Mouse (Mus musculus): Measurements from ENCODE around the gene Taf6l. TPM values are rescaled to one million over a fixed set of nuclear protein-coding genes. Genes with fewer than 3 reads are reported as not detected.
"Not testable (repeated sequence)": the region's sequence is repeated elsewhere in the genome, so short reads cannot be mapped to it uniquely, and the experiment has no call there.

Gene Taf6l
- polyA plus RNA-seq, 1 experiment from 2014 or later, result 9.7 TPM

- Histone ChIP-seq H3K36me3 (ENCODE audit: control insufficient read depth, insufficient read depth, low read length) (peaks cover 8% of the 10 kb centered on the region; the same call in 1 of the 2 replicates), H3K9ac (ENCODE audit: low read length) (no peak overlapping the region), H3K4me1 (replicated peaks; ENCODE audit: control insufficient read depth, insufficient read depth) (peaks cover 2% of the 10 kb centered on the region; the same call in 1 of the 2 replicates), H3K27ac (replicated peaks) (no peak overlapping the region), H3K4me3 (ENCODE audit: low read depth, low read length) (no peak overlapping the region), H3K4me2 (replicated peaks; ENCODE audit: low read depth) (no peak overlapping the region), H3K27me3 (ENCODE audit: control insufficient read depth, insufficient read depth, low read length) (no peaks in the 10 kb centered on the region), H3K9me3 (ENCODE audit: control insufficient read depth, low read length) (no peaks in the 10 kb centered on the region)
- TF ChIP-seq EP300 (optimal IDR thresholded peaks at IDR 0.05), result no peak
- TF ChIP-seq CTCF (IDR thresholded peaks at IDR 0.05; ENCODE audit: low read depth), result no peak
- 91% methylated on average over 6 of the region's 6 CpGs for WGBS
- ATAC-seq (ENCODE audit: low FRiP score, low TSS enrichment) (no peak), DNase-seq (ENCODE audit: low spot score) (no peak)
Observed at GRCm38 (mm10) chr19:8739646-8740045, 46.6 kb downstream of the Taf6l start.

GRCm38 (mm10) chr19:8738911-8739310 is 47.3 kb downstream of the Taf6l start:
- Histone ChIP-seq H3K4me3 (ENCODE audit: low read depth, low read length) (no peak overlapping the region), H3K27me3 (ENCODE audit: control insufficient read depth, insufficient read depth, low read length) (no peaks in the 10 kb centered on the region), H3K27ac (replicated peaks) (no peak overlapping the region), H3K4me1 (replicated peaks; ENCODE audit: control insufficient read depth, insufficient read depth) (peaks cover 2% of the 10 kb centered on the region; the same call in 1 of the 2 replicates), H3K9me3 (ENCODE audit: control insufficient read depth, low read length) (no peaks in the 10 kb centered on the region), H3K36me3 (ENCODE audit: control insufficient read depth, insufficient read depth, low read length) (peaks cover 8% of the 10 kb centered on the region; the same call in 1 of the 2 replicates), H3K4me2 (replicated peaks; ENCODE audit: low read depth) (no peak overlapping the region), H3K9ac (ENCODE audit: low read length) (no peak overlapping the region)
- WGBS, result 87% methylated on average over 7 of the region's 7 CpGs
- no peak for TF ChIP-seq CTCF (IDR thresholded peaks at IDR 0.05; ENCODE audit: low read depth)
- TF ChIP-seq EP300 (optimal IDR thresholded peaks at IDR 0.05), result no peak
- no peak for DNase-seq (ENCODE audit: low spot score)
- no peak for ATAC-seq (ENCODE audit: low FRiP score, low TSS enrichment)

- H3K4me2 ChIP-seq (replicated peaks; ENCODE audit: low read depth), result peak overlapping the region; percentile 74
- peak overlapping the region; percentile 73 for H3K9ac ChIP-seq (ENCODE audit: low read length)
- no peak overlapping the region for H3K27ac ChIP-seq (replicated peaks)
- DNase-seq (ENCODE audit: low spot score) (no peak), ATAC-seq (ENCODE audit: low FRiP score, low TSS enrichment) (no peak)
- no peaks in the 10 kb centered on the region for H3K9me3 ChIP-seq (ENCODE audit: control insufficient read depth, low read length)
- H3K4me1 ChIP-seq (replicated peaks; ENCODE audit: control insufficient read depth, insufficient read depth), result 0 out of 2 replicates have a peak, but pooled peaks cover 2% of the 10 kb centered on the region
- WGBS, result 2% methylated on average over 11 of the region's 11 CpGs
- no peaks in the 10 kb centered on the region for H3K27me3 ChIP-seq (ENCODE audit: control insufficient read depth, insufficient read depth, low read length)
- peaks cover 3% of the 10 kb centered on the region; the same call in 1 of the 2 replicates for H3K36me3 ChIP-seq (ENCODE audit: control insufficient read depth, insufficient read depth, low read length)
- H3K4me3 ChIP-seq (ENCODE audit: low read depth, low read length), result peak overlapping the region; percentile 66
- TF ChIP-seq EP300 (optimal IDR thresholded peaks at IDR 0.05), result no peak
- TF ChIP-seq CTCF (IDR thresholded peaks at IDR 0.05; ENCODE audit: low read depth), result no peak
Observed at GRCm38 (mm10) chr19:8736160-8736467, 50.1 kb downstream of the Taf6l start.

GRCm38 (mm10) chr19:8735389-8736159 is 50.6 kb downstream of the Taf6l start, which contains the start of gene Wdr74:
Gene Wdr74 (plus strand): TSS chr19:8735827.
- peak within 1 kb of the TSS; percentile 73 for H3K9ac ChIP-seq (ENCODE audit: low read length)

GRCm38 (mm10) chr19:8734334-8734733 is 51.9 kb downstream of the Taf6l start:
- Histone ChIP-seq H3K4me2 (replicated peaks; ENCODE audit: low read depth) (no peak overlapping the region), H3K9me3 (ENCODE audit: control insufficient read depth, low read length) (no peaks in the 10 kb centered on the region), H3K4me1 (replicated peaks; ENCODE audit: control insufficient read depth, insufficient read depth) (no peaks in the 10 kb centered on the region), H3K36me3 (ENCODE audit: control insufficient read depth, insufficient read depth, low read length) (peaks cover 3% of the 10 kb centered on the region; the same call in 1 of the 2 replicates), H3K4me3 (ENCODE audit: low read depth, low read length) (no peak overlapping the region), H3K27ac (replicated peaks) (no peak overlapping the region), H3K27me3 (ENCODE audit: control insufficient read depth, insufficient read depth, low read length) (no peaks in the 10 kb centered on the region), H3K9ac (ENCODE audit: low read length) (no peak overlapping the region)
- TF ChIP-seq EP300 (optimal IDR thresholded peaks at IDR 0.05) (no peak), CTCF (IDR thresholded peaks at IDR 0.05; ENCODE audit: low read depth) (no peak)
- WGBS, result 68% methylated on average over 3 of the region's 3 CpGs
- DNase-seq (ENCODE audit: low spot score) (no peak), ATAC-seq (ENCODE audit: low FRiP score, low TSS enrichment) (no peak)

More at GRCm38 (mm10) chr19:8735389-8736159, 50.6 kb downstream of the Taf6l start, which contains the start of gene Wdr74:
- TF ChIP-seq CTCF (IDR thresholded peaks at IDR 0.05; ENCODE audit: low read depth), result 0 out of 2 replicates have a peak, but pooled peaks have one; percentile 3
- TF ChIP-seq EP300 (optimal IDR thresholded peaks at IDR 0.05), result no peak
- H3K4me1 ChIP-seq (replicated peaks; ENCODE audit: control insufficient read depth, insufficient read depth), result no peaks in the 10 kb centered on the region
- no peaks in the 10 kb centered on the region for H3K27me3 ChIP-seq (ENCODE audit: control insufficient read depth, insufficient read depth, low read length)
- H3K4me3 ChIP-seq (ENCODE audit: low read depth, low read length), result peak within 1 kb of the TSS; percentile 66
- H3K9me3 ChIP-seq (ENCODE audit: control insufficient read depth, low read length), result no peaks in the 10 kb centered on the region
- ATAC-seq (ENCODE audit: low FRiP score, low TSS enrichment) (peak; percentile 90), DNase-seq (ENCODE audit: low spot score) (peak; percentile 92)
- WGBS, result under 1% methylated on average over 31 of the region's 32 CpGs
- peak within 1 kb of the TSS; percentile 74 for H3K4me2 ChIP-seq (replicated peaks; ENCODE audit: low read depth)
- peaks cover 3% of the 10 kb centered on the region; the same call in 1 of the 2 replicates for H3K36me3 ChIP-seq (ENCODE audit: control insufficient read depth, insufficient read depth, low read length)
- H3K27ac ChIP-seq (replicated peaks), result no peak within 1 kb of the TSS

GRCm38 (mm10) chr19:8728335-8729099 is 57.7 kb downstream of the Taf6l start:
- not testable (repeated sequence) for H3K4me1 ChIP-seq (replicated peaks; ENCODE audit: control insufficient read depth, insufficient read depth); H3K9me3 ChIP-seq (ENCODE audit: control insufficient read depth, low read length); ATAC-seq (ENCODE audit: low FRiP score, low TSS enrichment); H3K27ac ChIP-seq (replicated peaks); H3K9ac ChIP-seq (ENCODE audit: low read length); H3K36me3 ChIP-seq (ENCODE audit: control insufficient read depth, insufficient read depth, low read length); DNase-seq (ENCODE audit: low spot score); H3K4me3 ChIP-seq (ENCODE audit: low read depth, low read length); H3K4me2 ChIP-seq (replicated peaks; ENCODE audit: low read depth); H3K27me3 ChIP-seq (ENCODE audit: control insufficient read depth, insufficient read depth, low read length)
- 28% methylated on average over 3 of the region's 3 CpGs for WGBS
